Mouse (Mus musculus): Measurements from ENCODE around the gene Lrp3. TPM values are rescaled to one million over a fixed set of nuclear protein-coding genes. Genes with fewer than 3 reads are reported as not detected.
A peak's percentile ranks its signal among the peaks of the same experiment; 100 is the strongest.

The Lrp3 gene
- polyA plus RNA-seq, 1 experiment = 0.20 TPM

GRCm38 (mm10) chr7:35233861-35234260 is 18.6 kb upstream of the Lrp3 start:
- peak overlapping the region; percentile 61 for H3K4me3 ChIP-seq (ENCODE audit: insufficient read depth, low read length)
- no peak for TF ChIP-seq CTCF (IDR thresholded peaks at IDR 0.05; ENCODE audit: low read depth, low read length)
- no peak for TF ChIP-seq POLR2A (IDR thresholded peaks at IDR 0.05; ENCODE audit: borderline replicate concordance, low read depth, low read length)
- peaks cover 3% of the 10 kb centered on the region for H3K4me1 ChIP-seq (ENCODE audit: control insufficient read depth, insufficient read depth, low read length)
- peak overlapping the region; percentile 64 for H3K27ac ChIP-seq (ENCODE audit: insufficient read depth, low read depth, low read length)

- Histone ChIP-seq H3K27ac (ENCODE audit: insufficient read depth, low read depth, low read length) (no peak overlapping the region), H3K4me1 (ENCODE audit: control insufficient read depth, insufficient read depth, low read length) (peaks cover 3% of the 10 kb centered on the region), H3K4me3 (ENCODE audit: insufficient read depth, low read length) (no peak overlapping the region)
- TF ChIP-seq CTCF (IDR thresholded peaks at IDR 0.05; ENCODE audit: low read depth, low read length) (no peak), POLR2A (IDR thresholded peaks at IDR 0.05; ENCODE audit: borderline replicate concordance, low read depth, low read length) (no peak)
Observed at GRCm38 (mm10) chr7:35232796-35233455, 17.6 kb upstream of the Lrp3 start.

- H3K27ac ChIP-seq (ENCODE audit: insufficient read depth, low read depth, low read length) = no peak overlapping the region
- H3K4me3 ChIP-seq (ENCODE audit: insufficient read depth, low read length) = no peak overlapping the region
- no peaks in the 10 kb centered on the region for H3K4me1 ChIP-seq (ENCODE audit: control insufficient read depth, insufficient read depth, low read length)
- TF ChIP-seq CTCF (IDR thresholded peaks at IDR 0.05; ENCODE audit: low read depth, low read length) (no peak), POLR2A (IDR thresholded peaks at IDR 0.05; ENCODE audit: borderline replicate concordance, low read depth, low read length) (no peak)
Observed at GRCm38 (mm10) chr7:35230333-35230732, 15.0 kb upstream of the Lrp3 start.

GRCm38 (mm10) chr7:35220694-35221365 is 5.5 kb upstream of the Lrp3 start:
- Histone ChIP-seq H3K27ac (ENCODE audit: insufficient read depth, low read depth, low read length) (no peak overlapping the region), H3K4me1 (ENCODE audit: control insufficient read depth, insufficient read depth, low read length) (no peaks in the 10 kb centered on the region), H3K4me3 (ENCODE audit: insufficient read depth, low read length) (no peak overlapping the region)
- TF ChIP-seq POLR2A (IDR thresholded peaks at IDR 0.05; ENCODE audit: borderline replicate concordance, low read depth, low read length) (no peak), CTCF (IDR thresholded peaks at IDR 0.05; ENCODE audit: low read depth, low read length) (no peak)

GRCm38 (mm10) chr7:35215731-35216130 is 433 bp upstream of the Lrp3 start:
- H3K4me1 ChIP-seq (ENCODE audit: control insufficient read depth, insufficient read depth, low read length) = no peaks in the 10 kb centered on the region
- no peak overlapping the region for H3K27ac ChIP-seq (ENCODE audit: insufficient read depth, low read depth, low read length)
- TF ChIP-seq CTCF (IDR thresholded peaks at IDR 0.05; ENCODE audit: low read depth, low read length) (no peak), POLR2A (IDR thresholded peaks at IDR 0.05; ENCODE audit: borderline replicate concordance, low read depth, low read length) (no peak)
- peak overlapping the region; percentile 46 for H3K4me3 ChIP-seq (ENCODE audit: insufficient read depth, low read length)

- no peak for TF ChIP-seq CTCF (IDR thresholded peaks at IDR 0.05; ENCODE audit: low read depth, low read length)
- no peak for TF ChIP-seq POLR2A (IDR thresholded peaks at IDR 0.05; ENCODE audit: borderline replicate concordance, low read depth, low read length)
- peak overlapping the region; percentile 46 for H3K4me3 ChIP-seq (ENCODE audit: insufficient read depth, low read length)
- H3K4me1 ChIP-seq (ENCODE audit: control insufficient read depth, insufficient read depth, low read length) = no peaks in the 10 kb centered on the region
- no peak overlapping the region for H3K27ac ChIP-seq (ENCODE audit: insufficient read depth, low read depth, low read length)
Observed at GRCm38 (mm10) chr7:35214442-35215222, 666 bp downstream of the Lrp3 start.

- Histone ChIP-seq H3K4me3 (ENCODE audit: insufficient read depth, low read length) (no peak overlapping the region), H3K4me1 (ENCODE audit: control insufficient read depth, insufficient read depth, low read length) (no peaks in the 10 kb centered on the region), H3K27ac (ENCODE audit: insufficient read depth, low read depth, low read length) (no peak overlapping the region)
- TF ChIP-seq CTCF (IDR thresholded peaks at IDR 0.05; ENCODE audit: low read depth, low read length) (no peak), POLR2A (IDR thresholded peaks at IDR 0.05; ENCODE audit: borderline replicate concordance, low read depth, low read length) (no peak)
Observed at GRCm38 (mm10) chr7:35211791-35212190, 3.5 kb downstream of the Lrp3 start.

GRCm38 (mm10) chr7:35199755-35200154 is 15.5 kb downstream of the Lrp3 start:
- no peak for TF ChIP-seq POLR2A (IDR thresholded peaks at IDR 0.05; ENCODE audit: borderline replicate concordance, low read depth, low read length)
- TF ChIP-seq CTCF (IDR thresholded peaks at IDR 0.05; ENCODE audit: low read depth, low read length) = no peak
- Histone ChIP-seq H3K4me1 (ENCODE audit: control insufficient read depth, insufficient read depth, low read length) (no peaks in the 10 kb centered on the region), H3K4me3 (ENCODE audit: insufficient read depth, low read length) (no peak overlapping the region), H3K27ac (ENCODE audit: insufficient read depth, low read depth, low read length) (no peak overlapping the region)

GRCm38 (mm10) chr7:35198981-35199754 is 16.1 kb downstream of the Lrp3 start:
- Histone ChIP-seq H3K4me1 (ENCODE audit: control insufficient read depth, insufficient read depth, low read length) (no peaks in the 10 kb centered on the region), H3K4me3 (ENCODE audit: insufficient read depth, low read length) (no peak overlapping the region), H3K27ac (ENCODE audit: insufficient read depth, low read depth, low read length) (no peak overlapping the region)
- TF ChIP-seq POLR2A (IDR thresholded peaks at IDR 0.05; ENCODE audit: borderline replicate concordance, low read depth, low read length) (no peak), CTCF (IDR thresholded peaks at IDR 0.05; ENCODE audit: low read depth, low read length) (no peak)

Data from bone marrow macrophage, adult 2 months (primary cell).